Mouse (Mus musculus): ENCODE results near the gene Olfr1099. TPM values are rescaled to one million over a fixed set of nuclear protein-coding genes. Genes with fewer than 3 reads are reported as not detected.

Olfr1099 gene
- not detected in 2 replicates for polyA plus RNA-seq (2012; rRNA removed)

- Histone ChIP-seq H3K4me3 (ENCODE audit: low read depth, low read length) (no peak within 1 kb of the TSS), H3K36me3 (ENCODE audit: control insufficient read depth, insufficient read depth, low read length) (no peaks in the 10 kb centered on the region), H3K27me3 (ENCODE audit: control insufficient read depth, insufficient read depth, low read length) (no peaks in the 10 kb centered on the region), H3K4me1 (ENCODE audit: control insufficient read depth, insufficient read depth, insufficient read length, low read length) (no peaks in the 10 kb centered on the region), H3K27ac (ENCODE audit: insufficient read depth, low read depth, low read length) (no peak within 1 kb of the TSS)
- 66% methylated on average over 1 of the region's 1 CpGs for WGBS
- no peak for TF ChIP-seq CTCF (IDR thresholded peaks at IDR 0.05; ENCODE audit: extremely low read depth, insufficient read length, insufficient replicate concordance, low read depth, low read length)
- TF ChIP-seq POLR2A (IDR thresholded peaks at IDR 0.05; ENCODE audit: low read depth, low read length) = no peak
Measured at GRCm38 (mm10) chr2:86960593-86960992, at the start of gene Olfr1099. Olfr1099 (minus strand) TSS chr2:86960693.

GRCm38 (mm10) chr2:86998098-86998497, 37.6 kb upstream of the Olfr1099 start, which contains the start of gene Olfr1102:
Olfr1102 (plus strand) TSS chr2:86998398.
- TF ChIP-seq CTCF (IDR thresholded peaks at IDR 0.05; ENCODE audit: extremely low read depth, insufficient read length, insufficient replicate concordance, low read depth, low read length) = no peak
- TF ChIP-seq POLR2A (IDR thresholded peaks at IDR 0.05; ENCODE audit: low read depth, low read length) = no peak
- Histone ChIP-seq H3K27me3 (ENCODE audit: control insufficient read depth, insufficient read depth, low read length) (no peaks in the 10 kb centered on the region), H3K4me1 (ENCODE audit: control insufficient read depth, insufficient read depth, insufficient read length, low read length) (no peaks in the 10 kb centered on the region), H3K36me3 (ENCODE audit: control insufficient read depth, insufficient read depth, low read length) (no peaks in the 10 kb centered on the region), H3K4me3 (ENCODE audit: low read depth, low read length) (no peak within 1 kb of the TSS), H3K27ac (ENCODE audit: insufficient read depth, low read depth, low read length) (no peak within 1 kb of the TSS)

GRCm38 (mm10) chr2:86991121-86991520, 30.6 kb upstream of the Olfr1099 start, which contains the start of gene Olfr1101:
Olfr1101 (minus strand) TSS chr2:86991221.
- no peaks in the 10 kb centered on the region for H3K4me1 ChIP-seq (ENCODE audit: control insufficient read depth, insufficient read depth, insufficient read length, low read length)
- no peaks in the 10 kb centered on the region for H3K27me3 ChIP-seq (ENCODE audit: control insufficient read depth, insufficient read depth, low read length)
- no peaks in the 10 kb centered on the region for H3K36me3 ChIP-seq (ENCODE audit: control insufficient read depth, insufficient read depth, low read length)
- H3K4me3 ChIP-seq (ENCODE audit: low read depth, low read length) = no peak within 1 kb of the TSS
- no peak for TF ChIP-seq CTCF (IDR thresholded peaks at IDR 0.05; ENCODE audit: extremely low read depth, insufficient read length, insufficient replicate concordance, low read depth, low read length)
- no peak for TF ChIP-seq POLR2A (IDR thresholded peaks at IDR 0.05; ENCODE audit: low read depth, low read length)
- H3K27ac ChIP-seq (ENCODE audit: insufficient read depth, low read depth, low read length) = no peak within 1 kb of the TSS
- WGBS = 71% methylated on average over 3 of the region's 3 CpGs

GRCm38 (mm10) chr2:86979854-86980253, 19.4 kb upstream of the Olfr1099 start, which contains the start of gene Olfr1100:
Olfr1100 (minus strand) TSS chr2:86979954.
- Histone ChIP-seq H3K4me1 (ENCODE audit: control insufficient read depth, insufficient read depth, insufficient read length, low read length) (no peaks in the 10 kb centered on the region), H3K4me3 (ENCODE audit: low read depth, low read length) (no peak within 1 kb of the TSS), H3K36me3 (ENCODE audit: control insufficient read depth, insufficient read depth, low read length) (no peaks in the 10 kb centered on the region), H3K27me3 (ENCODE audit: control insufficient read depth, insufficient read depth, low read length) (no peaks in the 10 kb centered on the region), H3K27ac (ENCODE audit: insufficient read depth, low read depth, low read length) (no peak within 1 kb of the TSS)
- 65% methylated on average over 3 of the region's 3 CpGs for WGBS
- TF ChIP-seq POLR2A (IDR thresholded peaks at IDR 0.05; ENCODE audit: low read depth, low read length) (no peak), CTCF (IDR thresholded peaks at IDR 0.05; ENCODE audit: extremely low read depth, insufficient read length, insufficient replicate concordance, low read depth, low read length) (no peak)

- no peaks in the 10 kb centered on the region for H3K27me3 ChIP-seq (ENCODE audit: control insufficient read depth, insufficient read depth, low read length)
- TF ChIP-seq POLR2A (IDR thresholded peaks at IDR 0.05; ENCODE audit: low read depth, low read length) = no peak
Measured at GRCm38 (mm10) chr2:86926557-86926956, 33.9 kb downstream of the Olfr1099 start.

DNA sequence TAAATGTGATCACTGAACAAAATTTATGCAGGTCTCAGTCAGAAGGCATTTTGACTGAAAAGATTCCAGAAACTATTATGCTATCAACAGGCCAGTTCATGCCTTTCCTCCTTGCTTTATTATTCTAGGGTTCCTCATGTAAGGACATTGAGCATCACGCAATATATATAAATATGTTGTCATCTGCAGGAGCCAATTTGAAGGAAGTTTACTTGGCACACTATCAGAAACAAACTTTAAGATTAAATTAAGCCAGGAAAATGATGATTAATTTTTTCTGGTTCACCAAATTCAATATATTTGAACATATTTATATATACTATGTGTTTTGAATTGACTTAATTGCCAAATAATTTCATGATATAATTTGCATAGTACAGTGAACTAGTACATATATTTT, 36.0 kb downstream of the Olfr1099 start, which contains the start of gene Olfr1098:
Olfr1098 (minus strand) TSS at position 101 of the 400 bp plus-strand sequence.
- Histone ChIP-seq H3K27me3 (ENCODE audit: control insufficient read depth, insufficient read depth, low read length) (no peaks in the 10 kb centered on the region), H3K27ac (ENCODE audit: insufficient read depth, low read depth, low read length) (no peak within 1 kb of the TSS), H3K36me3 (ENCODE audit: control insufficient read depth, insufficient read depth, low read length) (no peaks in the 10 kb centered on the region), H3K4me3 (ENCODE audit: low read depth, low read length) (no peak within 1 kb of the TSS), H3K4me1 (ENCODE audit: control insufficient read depth, insufficient read depth, insufficient read length, low read length) (no peaks in the 10 kb centered on the region)
- 83% methylated on average over 1 of the region's 1 CpGs for WGBS
- no peak for TF ChIP-seq POLR2A (IDR thresholded peaks at IDR 0.05; ENCODE audit: low read depth, low read length)
- TF ChIP-seq CTCF (IDR thresholded peaks at IDR 0.05; ENCODE audit: extremely low read depth, insufficient read length, insufficient replicate concordance, low read depth, low read length) = no peak

More at GRCm38 (mm10) chr2:86926557-86926956, 33.9 kb downstream of the Olfr1099 start:
- no peak overlapping the region for H3K4me3 ChIP-seq (ENCODE audit: low read depth, low read length)
- H3K27ac ChIP-seq (ENCODE audit: insufficient read depth, low read depth, low read length) = no peak overlapping the region
- no peaks in the 10 kb centered on the region for H3K4me1 ChIP-seq (ENCODE audit: control insufficient read depth, insufficient read depth, insufficient read length, low read length)
- H3K36me3 ChIP-seq (ENCODE audit: control insufficient read depth, insufficient read depth, low read length) = no peaks in the 10 kb centered on the region

GRCm38 (mm10) chr2:86905647-86906046, 54.8 kb downstream of the Olfr1099 start:
- TF ChIP-seq POLR2A (IDR thresholded peaks at IDR 0.05; ENCODE audit: low read depth, low read length) = no peak
- no peak for TF ChIP-seq CTCF (IDR thresholded peaks at IDR 0.05; ENCODE audit: extremely low read depth, insufficient read length, insufficient replicate concordance, low read depth, low read length)
- H3K4me3 ChIP-seq (ENCODE audit: low read depth, low read length) = no peak overlapping the region
- H3K36me3 ChIP-seq (ENCODE audit: control insufficient read depth, insufficient read depth, low read length) = no peaks in the 10 kb centered on the region
- WGBS = 82% methylated on average over 2 of the region's 2 CpGs
- H3K27me3 ChIP-seq (ENCODE audit: control insufficient read depth, insufficient read depth, low read length) = no peaks in the 10 kb centered on the region
- no peaks in the 10 kb centered on the region for H3K4me1 ChIP-seq (ENCODE audit: control insufficient read depth, insufficient read depth, insufficient read length, low read length)
- H3K27ac ChIP-seq (ENCODE audit: insufficient read depth, low read depth, low read length) = no peak overlapping the region

Other genes starting within 250 kb of the Olfr1099 start
- not detected in 2 replicates for gene Olfr1089, start 227.0 kb downstream of the Olfr1099 start, polyA plus RNA-seq (2012; rRNA removed)
- gene Olfr1090, start 201.7 kb downstream of the Olfr1099 start, polyA plus RNA-seq (2012; rRNA removed) = not detected in 2 replicates
- gene Olfr1093, start 178.2 kb downstream of the Olfr1099 start, polyA plus RNA-seq (2012; rRNA removed) = not detected in 2 replicates
- gene Olfr141, start 150.7 kb downstream of the Olfr1099 start, polyA plus RNA-seq (2012; rRNA removed) = not detected in 2 replicates
- gene Olfr1094, start 136.0 kb downstream of the Olfr1099 start, polyA plus RNA-seq (2012; rRNA removed) = not detected in 2 replicates
- gene Olfr1095, start 109.0 kb downstream of the Olfr1099 start, polyA plus RNA-seq (2012; rRNA removed) = not detected in 2 replicates
- gene Gm13723, start 85.9 kb downstream of the Olfr1099 start, polyA plus RNA-seq (2012; rRNA removed) = not detected in 2 replicates
- not detected in 2 replicates for gene Olfr1097, start 68.5 kb downstream of the Olfr1099 start, polyA plus RNA-seq (2012; rRNA removed)
- gene Olfr1098, start 36.1 kb downstream of the Olfr1099 start, polyA plus RNA-seq (2012; rRNA removed) = not detected in 2 replicates
- gene Olfr1100, start 19.3 kb upstream of the Olfr1099 start, polyA plus RNA-seq (2012; rRNA removed) = not detected in 2 replicates
- not detected in 2 replicates for gene Olfr1101, start 30.5 kb upstream of the Olfr1099 start, polyA plus RNA-seq (2012; rRNA removed)
- gene Olfr1102, start 37.7 kb upstream of the Olfr1099 start, polyA plus RNA-seq (2012; rRNA removed) = not detected in 2 replicates
- gene Olfr1104, start 66.4 kb upstream of the Olfr1099 start, polyA plus RNA-seq (2012; rRNA removed) = not detected in 2 replicates
- not detected in 2 replicates for gene Olfr1105, start 75.8 kb upstream of the Olfr1099 start, polyA plus RNA-seq (2012; rRNA removed)
- not detected in 2 replicates for gene Olfr1106, start 91.6 kb upstream of the Olfr1099 start, polyA plus RNA-seq (2012; rRNA removed)
- not detected in 2 replicates for gene Olfr1107, start 115.1 kb upstream of the Olfr1099 start, polyA plus RNA-seq (2012; rRNA removed)
- not detected in 2 replicates for gene Olfr1109, start 135.3 kb upstream of the Olfr1099 start, polyA plus RNA-seq (2012; rRNA removed)
- not detected in 2 replicates for gene Olfr259, start 153.9 kb upstream of the Olfr1099 start, polyA plus RNA-seq (2012; rRNA removed)
- gene Olfr1110, start 179.6 kb upstream of the Olfr1099 start, polyA plus RNA-seq (2012; rRNA removed) = not detected in 2 replicates
- gene Olfr1111, start 191.9 kb upstream of the Olfr1099 start, polyA plus RNA-seq (2012; rRNA removed) = not detected in 2 replicates
- gene Olfr1112, start 227.1 kb upstream of the Olfr1099 start, polyA plus RNA-seq (2012; rRNA removed) = not detected in 2 replicates
- gene Olfr1113, start 248.3 kb upstream of the Olfr1099 start, polyA plus RNA-seq (2012; rRNA removed) = not detected in 2 replicates

Measured in small intestine, adult 2 months (tissue).